Mouse (Mus musculus): Measurements from ENCODE around the gene Pgam1. TPM values are rescaled to one million over a fixed set of nuclear protein-coding genes. Genes with fewer than 3 reads are reported as not detected.
"Not testable (repeated sequence)": the region's sequence is repeated elsewhere in the genome, so short reads cannot be mapped to it uniquely, and the experiment has no call there.

Pgam1 gene
- total RNA-seq (2021), result 100 to 1,000 TPM; 150 to 162 TPM

DNA sequence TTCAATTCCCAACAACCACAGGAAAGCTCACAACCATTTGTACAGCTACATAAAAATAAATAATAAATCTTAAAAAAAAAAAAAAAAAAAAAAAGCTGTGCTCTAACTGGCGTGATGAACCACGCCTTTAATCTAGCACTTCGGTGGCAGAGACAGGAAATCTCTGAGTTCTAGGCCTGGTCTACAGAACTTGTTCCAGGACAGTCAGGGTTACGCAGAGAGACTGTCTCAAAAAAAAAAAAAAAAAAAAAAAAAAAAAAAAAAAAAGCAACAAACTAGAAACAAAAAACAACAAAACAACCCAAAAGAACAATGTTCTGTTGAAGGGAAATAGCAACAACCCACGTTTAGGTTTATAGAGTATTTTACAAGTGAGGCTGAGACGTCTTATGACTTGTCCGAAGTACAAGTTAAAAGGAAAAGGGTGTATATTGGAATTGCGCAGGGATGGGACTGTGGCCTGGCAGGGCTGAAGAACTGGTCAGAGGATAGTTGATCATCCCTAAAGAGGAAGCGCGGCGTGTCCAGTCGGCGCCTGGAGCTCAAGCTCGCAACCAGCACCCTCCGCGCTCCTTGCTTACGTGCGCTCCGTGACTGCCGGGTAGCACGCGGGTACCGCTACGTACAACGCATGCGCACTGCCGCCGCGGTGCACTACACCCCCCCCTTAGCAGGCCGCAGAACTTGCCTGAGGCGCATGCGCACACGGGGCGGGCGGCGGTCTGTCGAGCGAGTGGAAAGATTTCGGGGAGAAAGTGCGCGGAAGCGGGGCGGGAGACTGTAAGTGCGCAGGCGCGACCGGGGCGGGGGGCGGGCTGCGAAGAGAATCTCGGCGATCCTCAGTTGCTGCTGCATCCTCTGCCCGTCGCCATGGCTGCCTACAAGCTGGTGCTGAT, at the start of gene Pgam1:
TSS of gene Pgam1 (plus strand) at position 746 of the 896 bp plus-strand sequence.
- peak; percentile 98 for DNase-seq

- DNase-seq, result no peak
These were observed 45.0 kb upstream of the Pgam1 start for GRCm38 (mm10) chr19:41866707-41867106.

GRCm38 (mm10) chr19:41869296-41869695, 42.4 kb upstream of the Pgam1 start:
- no peak for DNase-seq

DNA sequence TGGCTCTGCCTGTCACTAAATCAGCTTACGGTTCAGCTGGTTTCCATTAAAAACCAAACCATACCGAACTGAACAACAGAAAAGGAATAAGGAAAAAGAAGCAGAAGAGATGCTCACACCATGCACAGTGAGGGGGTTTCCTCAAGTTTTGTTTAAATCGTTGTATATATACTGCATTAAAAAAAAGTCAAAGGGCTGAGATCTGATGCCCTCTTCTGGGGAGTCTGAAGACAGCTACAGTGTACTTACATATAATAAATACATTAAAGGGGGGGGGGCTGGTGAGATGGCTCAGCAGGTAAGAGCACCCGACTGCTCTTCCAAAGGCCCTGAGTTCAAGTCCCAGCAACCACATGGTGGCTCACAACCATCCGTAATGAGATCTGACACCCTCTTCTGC, 41.8 kb upstream of the Pgam1 start:
- not testable (repeated sequence) for DNase-seq

DNA sequence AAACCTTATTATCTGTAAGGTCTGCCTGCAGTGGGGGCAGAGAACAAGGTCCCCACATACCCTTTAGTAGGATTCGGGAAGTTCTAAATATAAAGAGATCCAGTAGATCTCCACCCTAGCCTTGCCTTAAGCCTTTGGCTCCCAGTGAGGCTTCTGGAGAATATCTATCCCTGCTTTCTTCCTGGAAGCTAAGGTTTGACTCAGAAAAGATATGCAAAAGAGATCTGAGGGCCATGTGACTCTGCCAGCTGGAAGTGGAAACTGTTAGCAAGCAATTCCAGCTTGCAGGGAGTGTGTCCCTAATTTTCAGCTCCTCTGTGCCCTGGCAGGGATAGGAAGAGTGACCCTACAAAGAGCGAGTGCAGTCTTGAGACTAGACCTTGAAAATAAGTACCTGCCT, 39.4 kb upstream of the Pgam1 start:
- no peak for DNase-seq

GRCm38 (mm10) chr19:41874356-41874755, 37.4 kb upstream of the Pgam1 start:
- no peak for DNase-seq

GRCm38 (mm10) chr19:41881842-41882241, 29.9 kb upstream of the Pgam1 start:
- DNase-seq, result no peak

- no peak for DNase-seq
These were observed 27.8 kb upstream of the Pgam1 start for GRCm38 (mm10) chr19:41883882-41884281.

- no peak for DNase-seq
These were observed 23.5 kb upstream of the Pgam1 start for GRCm38 (mm10) chr19:41888191-41888590.

GRCm38 (mm10) chr19:41894959-41895358, 16.8 kb upstream of the Pgam1 start:
- peak; percentile 35 for DNase-seq

- DNase-seq, result peak; percentile 79
These were observed 16.0 kb upstream of the Pgam1 start, which contains the start of gene Rrp12 for GRCm38 (mm10) chr19:41895460-41896318. Rrp12 (minus strand) TSS chr19:41896173.

DNA sequence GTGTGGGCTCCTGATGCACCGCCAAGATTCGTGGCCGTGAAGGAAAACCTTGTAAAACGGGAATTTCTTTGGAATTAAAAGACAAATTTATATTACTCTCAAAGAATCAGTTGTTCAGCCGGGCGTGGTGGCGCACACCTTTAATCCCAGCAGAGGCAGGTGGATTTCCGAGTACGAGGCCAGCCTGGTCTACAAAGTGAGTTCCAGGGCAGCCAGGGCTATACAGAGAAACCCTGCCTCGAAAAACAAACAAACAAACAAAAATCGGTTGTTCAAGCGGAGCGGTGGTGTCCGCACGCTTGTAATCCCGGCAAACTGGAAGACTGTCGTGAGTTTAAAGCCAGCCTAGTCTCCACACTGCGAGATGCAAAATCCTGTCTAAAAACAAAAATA, 15.4 kb upstream of the Pgam1 start:
- no peak for DNase-seq

DNA sequence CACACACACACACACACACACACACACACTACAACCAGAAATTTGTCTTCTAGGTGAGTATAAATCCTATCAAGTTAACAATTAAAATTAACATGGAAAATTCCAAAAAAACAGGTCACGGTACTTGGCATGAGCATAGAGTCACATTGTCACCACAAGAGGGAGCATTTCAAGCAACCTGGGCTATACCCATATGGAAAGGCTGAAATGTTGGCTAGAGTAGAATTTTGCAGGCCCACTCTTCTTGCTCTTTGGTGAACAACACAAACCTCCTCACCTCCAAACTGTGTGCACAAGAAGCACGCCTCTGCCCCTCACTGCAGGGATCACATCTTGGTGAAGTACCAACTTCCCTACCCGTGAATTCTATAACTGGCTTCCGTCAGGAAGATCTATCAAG, 12.9 kb upstream of the Pgam1 start:
- DNase-seq, result peak; percentile 33

DNA sequence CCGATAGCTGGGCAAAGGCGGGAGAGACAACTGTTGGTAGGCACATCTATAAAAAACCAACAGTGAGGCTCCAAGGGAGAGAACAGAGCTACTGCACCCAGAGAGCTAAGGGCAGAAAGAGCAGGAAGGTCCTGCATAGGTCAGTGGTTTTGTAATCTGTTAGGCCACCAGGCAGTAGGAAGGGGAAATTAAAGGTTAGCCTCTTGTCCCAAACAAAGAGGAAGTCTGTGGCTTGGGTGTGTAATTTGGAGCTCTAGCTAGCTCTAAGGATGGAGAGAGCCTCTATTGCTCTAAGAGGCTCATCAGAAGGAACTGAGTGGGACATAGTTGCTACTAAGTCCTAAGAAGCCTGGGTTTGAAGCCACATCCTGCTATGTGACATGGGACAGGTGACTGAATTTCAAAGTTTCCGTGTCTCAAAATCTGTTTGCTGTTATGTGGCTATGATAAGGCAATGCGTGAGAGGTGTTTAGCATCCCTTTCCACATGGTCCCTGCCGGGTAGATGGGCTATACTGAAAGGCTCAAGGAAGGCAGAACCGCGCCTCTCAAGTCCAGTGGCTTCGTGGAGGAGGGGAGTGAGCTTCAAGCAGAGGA, 11.1 kb upstream of the Pgam1 start:
- no peak for DNase-seq

GRCm38 (mm10) chr19:41901696-41902095, 10.0 kb upstream of the Pgam1 start:
- DNase-seq, result peak; percentile 26

GRCm38 (mm10) chr19:41902848-41903593, 8.7 kb upstream of the Pgam1 start:
- no peak for DNase-seq

- DNase-seq, result no peak
These were observed 6.5 kb upstream of the Pgam1 start for GRCm38 (mm10) chr19:41905246-41905645.

- no peak for DNase-seq
These were observed 5.2 kb upstream of the Pgam1 start for GRCm38 (mm10) chr19:41906311-41907078.

GRCm38 (mm10) chr19:41907079-41907760, 4.5 kb upstream of the Pgam1 start:
- DNase-seq, result no peak

GRCm38 (mm10) chr19:41908736-41909135, 3.0 kb upstream of the Pgam1 start:
- DNase-seq, result no peak

DNA sequence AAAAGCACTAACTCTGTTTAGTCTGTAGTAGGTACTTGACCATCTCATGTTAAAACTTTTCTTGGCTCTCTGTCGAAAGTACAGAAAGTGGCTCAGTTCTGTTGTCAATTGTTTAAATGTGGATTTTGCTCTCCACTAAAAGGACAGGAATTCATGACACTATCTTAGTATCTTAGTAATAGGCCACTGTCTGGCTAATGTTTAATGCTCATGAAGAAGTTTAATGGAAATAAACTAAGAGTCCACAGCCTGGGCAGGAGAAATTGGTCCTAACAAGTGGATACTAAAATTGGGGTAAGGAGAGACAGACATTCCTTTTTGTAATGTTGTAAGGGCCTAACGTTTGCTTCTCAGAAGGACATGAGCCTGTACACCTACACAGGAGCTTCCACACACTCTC, 1.3 kb upstream of the Pgam1 start:
- DNase-seq, result no peak
